Mouse (Mus musculus) CD8-positive naive resting alpha-beta T cell, adult 57 days (primary cell): ENCODE data around the gene Gabpb1. TPM values are rescaled to one million over a fixed set of nuclear protein-coding genes. Genes with fewer than 3 reads are reported as not detected.

Experiments used
- total RNA-seq: library from RNA; stranded (reverse); gene quantifications from one replicate; pipeline ENCODE4 v1.2.4, GENCODE M21; 2023

Gene Gabpb1
- 34.9 TPM for total RNA-seq

DNA sequence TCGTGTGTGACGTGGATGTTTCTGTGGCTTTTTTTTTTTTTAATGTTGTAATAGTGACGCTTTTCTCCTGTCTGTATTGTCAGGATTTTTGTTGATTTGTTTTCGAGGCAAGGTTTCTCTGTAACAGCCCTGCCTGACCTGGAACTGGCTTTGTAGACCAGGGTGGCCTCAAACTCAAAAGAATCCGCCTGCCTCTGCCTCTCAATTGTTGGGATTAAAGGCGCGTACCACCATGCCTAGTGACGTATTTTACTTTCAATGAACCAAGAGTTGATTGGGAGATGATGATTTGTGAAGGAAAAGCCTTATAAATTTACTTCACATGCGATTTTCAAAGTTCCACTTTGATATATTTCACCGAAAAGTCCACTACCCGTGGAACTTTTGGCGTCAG, at the start of gene Gabpb1:
Gene Gabpb1 (minus strand): TSS at position 216 of the 394 bp plus-strand sequence.

DNA sequence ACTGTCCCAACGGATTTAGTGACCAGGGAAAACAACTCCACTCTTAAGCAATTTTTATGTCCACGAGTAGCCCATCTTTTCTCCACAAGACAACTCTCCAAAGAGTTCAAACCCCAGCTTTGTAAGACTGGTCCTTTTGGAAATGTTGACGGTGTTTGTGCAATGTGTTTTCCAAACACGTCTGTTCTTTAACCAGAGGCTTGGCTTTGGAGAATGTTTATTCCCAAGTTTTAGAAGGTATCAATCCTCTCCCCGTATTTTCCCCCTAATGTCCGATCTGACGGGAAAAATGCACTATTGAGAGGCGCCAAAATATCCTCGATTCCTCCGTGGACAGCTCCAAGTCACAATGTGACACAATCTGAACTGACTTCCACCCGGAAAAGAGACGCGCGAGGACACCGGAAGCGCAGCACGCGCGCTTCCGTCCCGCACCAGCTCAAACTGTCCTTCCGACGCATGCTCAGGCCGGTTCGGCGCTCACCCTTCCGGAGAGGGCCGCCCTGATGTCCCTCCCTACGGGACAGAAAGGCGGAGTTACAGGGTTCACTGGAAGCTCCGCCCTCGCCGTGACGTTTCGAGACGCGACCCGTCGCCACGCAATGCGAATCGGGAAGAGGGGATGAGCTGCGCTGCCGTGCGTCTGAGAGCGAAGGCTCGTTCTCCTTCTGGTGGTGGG, 30.8 kb upstream of the Gabpb1 start, which contains the start of gene Usp8:
Gene Usp8 (plus strand): TSS at position 570 of the 679 bp plus-strand sequence.

DNA sequence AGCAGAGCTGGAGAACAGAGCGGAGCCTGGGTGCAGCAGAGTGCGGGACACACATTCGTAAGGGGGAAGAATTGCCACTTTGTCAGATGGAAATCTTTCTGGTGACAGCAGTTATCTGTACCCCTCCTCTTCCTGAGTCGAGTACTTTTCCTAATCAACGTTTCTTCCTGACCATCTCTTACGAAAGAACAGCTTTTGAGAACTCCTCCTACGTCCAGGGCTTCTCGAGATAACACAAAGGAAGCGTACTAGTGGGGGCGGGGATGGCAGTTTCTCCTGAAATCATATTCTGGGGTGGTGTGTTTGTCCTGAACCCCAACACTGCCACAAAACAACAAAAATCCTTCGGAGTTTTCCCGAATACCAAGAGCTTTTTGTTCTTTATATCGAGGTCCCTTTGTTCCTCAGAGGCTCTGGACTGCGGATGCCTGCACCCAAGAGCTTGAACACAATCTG, 56.9 kb downstream of the Gabpb1 start, which contains the start of gene Hdc:
Gene Hdc (minus strand): TSS at position 51 of the 456 bp plus-strand sequence.

Other genes starting within 250 kb of the Gabpb1 start
- gene Atp8b4, start 175.7 kb downstream of the Gabpb1 start, total RNA-seq: 82.7 TPM
- not detected for gene Slc27a2, start 123.9 kb downstream of the Gabpb1 start, total RNA-seq
- gene Hdc, start 57.0 kb downstream of the Gabpb1 start, total RNA-seq: 3.0 TPM
- gene Usp8, start 31.0 kb upstream of the Gabpb1 start, total RNA-seq: 45.1 TPM
- not detected for gene Usp50, start 107.1 kb upstream of the Gabpb1 start, total RNA-seq
- 112 TPM for gene Trpm7, start 199.9 kb upstream of the Gabpb1 start, total RNA-seq